Mouse (Mus musculus): Measurements from ENCODE around the gene Nr3c2.

- TF ChIP-seq TAL1 (IDR thresholded peaks at IDR 0.05; ENCODE audit: low read length) (no peak), GATA1 (IDR thresholded peaks at IDR 0.05; ENCODE audit: low read length) (no peak)
These were observed 385.2 kb downstream of the Nr3c2 start for GRCm38 (mm10) chr8:77284473-77284872.

All from erythroblast, embryonic 14.5 days (primary cell).